Mouse (Mus musculus) left cerebral cortex, postnatal 4 days (tissue): ENCODE data around the gene Pcdh8. TPM values are rescaled to one million over a fixed set of nuclear protein-coding genes. Genes with fewer than 3 reads are reported as not detected.

Experiments used
- DNase-seq: peaks from one replicate; pipeline ENCODE4 v3.0.0-alpha.2; 2022
- intact Hi-C: fragments of 180-260 bp; cut with DNase I; formaldehyde crosslinking; loops from one replicate; pipeline ENCODE4 v1.15.1; 2025
- microRNA-seq: library from miRNA; unstranded; fragments of <30 nt; microRNA quantifications from one replicate; pipeline ENCODE4 v1.2.0, GENCODE M21; 2022
- total RNA-seq, 2 experiments: library from RNA; stranded (reverse); gene quantifications; 2 replicates each; pipeline ENCODE4 v1.2.3; 2021

Pcdh8 gene
- total RNA-seq, 2 experiments from 2014 or later = 77.9 to 83.4 TPM

- intact Hi-C loops = no loop called here
- peak; percentile 27 for DNase-seq
Observed at GRCm38 (mm10) chr14:79754601-79755222, 16.4 kb downstream of the Pcdh8 start.

GRCm38 (mm10) chr14:79754157-79754556 lies 17.0 kb downstream of the Pcdh8 start:
- DNase-seq = no peak
- intact Hi-C loops = no loop called here

GRCm38 (mm10) chr14:79753733-79754132 lies 17.4 kb downstream of the Pcdh8 start:
- no peak for DNase-seq
- intact Hi-C loops = no loop called here

GRCm38 (mm10) chr14:79740515-79740914 lies 30.6 kb downstream of the Pcdh8 start:
- intact Hi-C loops = no loop called here
- no peak for DNase-seq

GRCm38 (mm10) chr14:79738441-79738840 lies 32.7 kb downstream of the Pcdh8 start:
- no peak for DNase-seq
- intact Hi-C loops = no loop called here

GRCm38 (mm10) chr14:79737642-79738379 lies 33.3 kb downstream of the Pcdh8 start:
- DNase-seq = peak; percentile 52
- intact Hi-C loops = no loop called here

- no peak for DNase-seq
- intact Hi-C loops = no loop called here
Observed at GRCm38 (mm10) chr14:79736781-79737180, 34.3 kb downstream of the Pcdh8 start.

GRCm38 (mm10) chr14:79733501-79733900 lies 37.6 kb downstream of the Pcdh8 start:
- intact Hi-C loops = no loop called here
- DNase-seq = no peak

- intact Hi-C loops = no loop called here
- no peak for DNase-seq
Observed at GRCm38 (mm10) chr14:79728811-79729210, 42.3 kb downstream of the Pcdh8 start.

GRCm38 (mm10) chr14:79724002-79724681 lies 47.0 kb downstream of the Pcdh8 start:
- DNase-seq = no peak
- intact Hi-C loops = no loop called here

GRCm38 (mm10) chr14:79722228-79722627 lies 48.9 kb downstream of the Pcdh8 start:
- intact Hi-C loops = no loop called here
- no peak for DNase-seq

Small RNAs within 50 kb of the gene (microRNA-seq; reads per million reads assigned to microRNA genes)
- gene Mir759 = not detected

Other genes starting within 250 kb of the Pcdh8 start
- 10 to 100 TPM; 74.3 to 83.4 TPM for gene Sugt1, start 183.6 kb downstream of the Pcdh8 start, total RNA-seq
- 1 to 10 TPM in 1 of 2 experiments, under 1 TPM in 1; 0.64 to 1.6 TPM for gene Cnmd, start 109.1 kb downstream of the Pcdh8 start, total RNA-seq
- gene Olfm4, start 212.8 kb upstream of the Pcdh8 start, total RNA-seq = 1 to 10 TPM; 1.6 to 3.3 TPM